Comparison of ENCODE assay signal across 9 mouse cellular contexts in genomic region chr8:71900666-71901065, GRCm38 (mm10). TPM values are rescaled to one million over a fixed set of nuclear protein-coding genes. Genes with fewer than 3 reads are reported as not detected.
DNase-seq lines count a peak whose midpoint lies in the region; ATAC-seq and TF ChIP-seq lines count a peak whose summit lies in the region.
"Not testable (repeated sequence)": the region's sequence is repeated elsewhere in the genome, so short reads cannot be mapped to it uniquely, and the experiment has no call there.
"Had no signal": no experiment of that assay in that cellular context is flagged by ENCODE, and none has a peak within 500 bp of the region (broad histone marks: within the 10 kb centered on the region; RNA-seq: fewer than 3 reads in every experiment).

No protein-coding gene starts in this region.

- not testable (repeated sequence) for TF ChIP-seq POLR2A in testis, adult 2 months (IDR thresholded peaks at IDR 0.05; ENCODE audit: control insufficient read depth, low read depth, low read length)

- 33% methylated on average over 11 of the region's 11 CpGs for WGBS in embryonic facial prominence, embryonic 15.5 days
- WGBS in kidney, embryonic 15.5 days: 47% methylated on average over 11 of the region's 11 CpGs
- 46% methylated on average over 11 of the region's 11 CpGs for WGBS in midbrain, embryonic 11.5 days
- WGBS in midbrain, embryonic 16.5 days: 35% methylated on average over 11 of the region's 11 CpGs

- not testable (repeated sequence) for H3K36me3 ChIP-seq in E14TG2a.4 (ENCODE audit: insufficient read depth, low read length); embryonic facial prominence, embryonic 15.5 days; kidney, embryonic 15.5 days; midbrain, embryonic 11.5 days (ENCODE audit: control insufficient read depth, insufficient read depth, low read length); midbrain, embryonic 16.5 days (ENCODE audit: control insufficient read depth, insufficient read depth, low read length); testis, adult 2 months (ENCODE audit: control insufficient read depth, insufficient read depth, low read length)

- peaks cover 10% of the 10 kb centered on the region; the same call in 1 of the 2 replicates for H3K4me1 ChIP-seq in E14TG2a.4 (replicated peaks; ENCODE audit: low read depth, low read length)
- not testable (repeated sequence) for H3K4me1 ChIP-seq in embryonic facial prominence, embryonic 15.5 days; kidney, embryonic 15.5 days; midbrain, embryonic 11.5 days (ENCODE audit: control insufficient read depth, insufficient read depth, low read length); midbrain, embryonic 16.5 days (ENCODE audit: control insufficient read depth, insufficient read depth, low read length); testis, adult 2 months (ENCODE audit: control insufficient read depth, insufficient read depth, low read length)

- peak; percentile 34; the same call in 1 of the 2 replicates for ATAC-seq in embryonic facial prominence, embryonic 15.5 days (ENCODE audit: insufficient number of reproducible peaks, low FRiP score, low TSS enrichment, low read depth)
- ATAC-seq in kidney, embryonic 15.5 days (replicated peaks; ENCODE audit: low FRiP score): peak; percentile 56; the same call in 1 of the 2 replicates
- not testable (repeated sequence) for ATAC-seq in midbrain, embryonic 11.5 days (ENCODE audit: low FRiP score)
- 0 out of 2 replicates have a peak, but pooled peaks have one; percentile 28 for ATAC-seq in midbrain, embryonic 16.5 days

- DNase-seq in ES-CJ7 (ENCODE audit: low read depth, low spot score): peak; percentile 68
- DNase-seq in R1 (ENCODE audit: low read depth, low spot score): peak; percentile 83
- peak; percentile 72 for DNase-seq in midbrain, embryonic 11.5 days (ENCODE audit: low spot score, missing footprints)

- H3K4me2 ChIP-seq in embryonic facial prominence, embryonic 15.5 days (replicated peaks); kidney, embryonic 15.5 days; midbrain, embryonic 11.5 days; midbrain, embryonic 16.5 days (ENCODE audit: low read length): not testable (repeated sequence)

- H3K27ac ChIP-seq in embryonic facial prominence, embryonic 15.5 days (replicated peaks); kidney, embryonic 15.5 days; midbrain, embryonic 11.5 days (ENCODE audit: low read depth, low read length); midbrain, embryonic 16.5 days (ENCODE audit: low read length): not testable (repeated sequence)
- H3K27ac ChIP-seq in testis, adult 2 months (ENCODE audit: control insufficient read depth, insufficient read depth, low read depth, low read length): peak overlapping the region; percentile 53; the same call in 1 of the 2 replicates

- not testable (repeated sequence) for H3K9ac ChIP-seq in embryonic facial prominence, embryonic 15.5 days; kidney, embryonic 15.5 days; midbrain, embryonic 11.5 days (ENCODE audit: low read length); midbrain, embryonic 16.5 days (ENCODE audit: low read depth, low read length)

- not testable (repeated sequence) for H3K27me3 ChIP-seq in E14TG2a.4 (ENCODE audit: insufficient read depth, low read length); embryonic facial prominence, embryonic 15.5 days; kidney, embryonic 15.5 days; midbrain, embryonic 11.5 days (ENCODE audit: control insufficient read depth, insufficient read depth, low read length); midbrain, embryonic 16.5 days (ENCODE audit: control insufficient read depth, insufficient read depth, low read depth, low read length); testis, adult 2 months (ENCODE audit: control insufficient read depth, insufficient read depth, low read length)

- peaks cover 38% of the 10 kb centered on the region for H3K9me3 ChIP-seq in E14TG2a.4 (ENCODE audit: low read length)
- not testable (repeated sequence) for H3K9me3 ChIP-seq in embryonic facial prominence, embryonic 15.5 days (replicated peaks); kidney, embryonic 15.5 days (replicated peaks); midbrain, embryonic 11.5 days (ENCODE audit: control insufficient read depth, low read length); midbrain, embryonic 16.5 days (replicated peaks; ENCODE audit: control insufficient read depth, low read length, poor library complexity, severe bottlenecking)

- H3K4me3 ChIP-seq in E14TG2a.4 (replicated peaks; ENCODE audit: low read length): peak overlapping the region; percentile 29; the same call in 1 of the 2 replicates
- not testable (repeated sequence) for H3K4me3 ChIP-seq in embryonic facial prominence, embryonic 15.5 days (replicated peaks); kidney, embryonic 15.5 days (replicated peaks); midbrain, embryonic 11.5 days (ENCODE audit: low read depth, low read length); midbrain, embryonic 16.5 days (ENCODE audit: low read depth, low read length)
- H3K4me3 ChIP-seq in testis, adult 2 months (ENCODE audit: control insufficient read depth, low read depth, low read length): peak overlapping the region; percentile 73

- not testable (repeated sequence) for TF ChIP-seq CTCF in E14TG2a.4 (conservative IDR thresholded peaks at IDR 0.05; ENCODE audit: low read length); testis, adult 2 months (IDR thresholded peaks at IDR 0.05; ENCODE audit: control insufficient read depth, insufficient read depth, insufficient replicate concordance, low read depth, low read length)

RNA-seq across cellular contexts. Expression of gene Zfp882, which starts 7.7 kb away (rescaled TPM):
- 6.3 and 7.0 TPM in 2 replicates for polyA plus RNA-seq in embryonic facial prominence, embryonic 15.5 days (2015; fragmentation: Nextera tagmentation; extraction: Ambion mirVana)
- 6.8 and 7.3 TPM in 2 replicates for polyA plus RNA-seq in kidney, embryonic 15.5 days (2015; fragmentation: Nextera tagmentation; extraction: Ambion mirVana)
- polyA plus RNA-seq in midbrain, embryonic 11.5 days (2014; fragmentation: Nextera tagmentation; extraction: Ambion mirVana): 7.2 and 9.2 TPM in 2 replicates
- polyA plus RNA-seq in midbrain, embryonic 16.5 days (2015; fragmentation: Nextera tagmentation; extraction: Ambion mirVana): 18.4 and 21.2 TPM in 2 replicates
- 0.25 and 0.28 TPM in 2 replicates for polyA plus RNA-seq in testis, adult 2 months (2012; rRNA removed)
- polyA plus RNA-seq: erythroblast, embryonic 14.5 days had no signal

RNA-seq across cellular contexts. Expression of gene Zfp617, which starts 7.8 kb away (rescaled TPM):
- 22.1 and 23.1 TPM in 2 replicates for polyA plus RNA-seq in embryonic facial prominence, embryonic 15.5 days (2015; fragmentation: Nextera tagmentation; extraction: Ambion mirVana)
- 24.8 and 26.1 TPM in 2 replicates for polyA plus RNA-seq in kidney, embryonic 15.5 days (2015; fragmentation: Nextera tagmentation; extraction: Ambion mirVana)
- polyA plus RNA-seq in midbrain, embryonic 11.5 days (2014; fragmentation: Nextera tagmentation; extraction: Ambion mirVana): 39.7 and 44.2 TPM in 2 replicates
- 32.7 and 33.6 TPM in 2 replicates for polyA plus RNA-seq in midbrain, embryonic 16.5 days (2015; fragmentation: Nextera tagmentation; extraction: Ambion mirVana)
- polyA plus RNA-seq in testis, adult 2 months (2012; rRNA removed): 1.6 and 2.5 TPM in 2 replicates

RNA-seq across cellular contexts. Expression of gene Zfp709, which starts 18.8 kb away (rescaled TPM):
- 5.4 and 8.6 TPM in 2 replicates for polyA plus RNA-seq in embryonic facial prominence, embryonic 15.5 days (2015; fragmentation: Nextera tagmentation; extraction: Ambion mirVana)
- 6.4 and 6.6 TPM in 2 replicates for polyA plus RNA-seq in kidney, embryonic 15.5 days (2015; fragmentation: Nextera tagmentation; extraction: Ambion mirVana)
- 7.4 and 9.1 TPM in 2 replicates for polyA plus RNA-seq in midbrain, embryonic 11.5 days (2014; fragmentation: Nextera tagmentation; extraction: Ambion mirVana)
- 9.6 and 9.9 TPM in 2 replicates for polyA plus RNA-seq in midbrain, embryonic 16.5 days (2015; fragmentation: Nextera tagmentation; extraction: Ambion mirVana)
- 0.25 and 0.29 TPM in 2 replicates for polyA plus RNA-seq in testis, adult 2 months (2012; rRNA removed)
- polyA plus RNA-seq: erythroblast, embryonic 14.5 days had no signal

RNA-seq across cellular contexts. Expression of gene Zfp961, which starts 50.2 kb away (rescaled TPM):
- 13.6 and 15.0 TPM in 2 replicates for polyA plus RNA-seq in embryonic facial prominence, embryonic 15.5 days (2015; fragmentation: Nextera tagmentation; extraction: Ambion mirVana)
- polyA plus RNA-seq in kidney, embryonic 15.5 days (2015; fragmentation: Nextera tagmentation; extraction: Ambion mirVana): 26.4 and 26.5 TPM in 2 replicates
- 25.7 and 28.4 TPM in 2 replicates for polyA plus RNA-seq in midbrain, embryonic 11.5 days (2014; fragmentation: Nextera tagmentation; extraction: Ambion mirVana)
- 15.2 and 17.6 TPM in 2 replicates for polyA plus RNA-seq in midbrain, embryonic 16.5 days (2015; fragmentation: Nextera tagmentation; extraction: Ambion mirVana)
- 3.4 TPM in 2 replicates for polyA plus RNA-seq in testis, adult 2 months (2012; rRNA removed)
